Mouse (Mus musculus) embryonic facial prominence, embryonic 12.5 days (tissue): ENCODE data around the gene Sat2. TPM values are rescaled to one million over a fixed set of nuclear protein-coding genes. Genes with fewer than 3 reads are reported as not detected.

Experiments used
- ATAC-seq: fragments of 200-750 bp; cut with Nextera tagmentation; 2 replicates; pipeline ENCODE4 v1.8.0; 2017; ENCODE audit not compliant: insufficient number of reproducible peaks, insufficient read depth, low FRiP score, low TSS enrichment
- H3K27ac ChIP-seq: fragments of 300-500 bp; sonication (generic); 2 replicates; pipeline ENCODE4 v1.5.1; 2016; ENCODE audit warnings: mild to moderate bottlenecking
- H3K27me3 ChIP-seq: fragments of 300-500 bp; sonication (generic); 2 replicates; pipeline ENCODE4 v1.6.1; 2016; ENCODE audit warnings: mild to moderate bottlenecking, moderate library complexity
- H3K36me3 ChIP-seq: fragments of 300-500 bp; sonication (generic); 2 replicates; pipeline ENCODE4 v1.6.1; 2016; ENCODE audit warnings: mild to moderate bottlenecking
- H3K4me1 ChIP-seq: fragments of 300-500 bp; sonication (generic); 2 replicates; pipeline ENCODE4 v1.6.1; 2016
- H3K4me2 ChIP-seq: fragments of 300-500 bp; sonication (generic); replicated peaks from 2 replicates; pipeline ENCODE4 v1.6.1; 2016; ENCODE audit warnings: mild to moderate bottlenecking, moderate library complexity
- H3K4me3 ChIP-seq: fragments of 300-500 bp; sonication (generic); 2 replicates; pipeline ENCODE4 v1.5.1; 2016; ENCODE audit warnings: mild to moderate bottlenecking
- H3K9ac ChIP-seq: fragments of 300-500 bp; sonication (generic); 2 replicates; pipeline ENCODE4 v1.6.1; 2016; ENCODE audit warnings: mild to moderate bottlenecking, moderate library complexity
- H3K9me3 ChIP-seq: fragments of 300-500 bp; sonication (generic); 2 replicates; pipeline ENCODE4 v1.6.1; 2016; ENCODE audit warnings: mild to moderate bottlenecking, moderate library complexity
- WGBS: fragments of 180-500 bp; shearing (Covaris S2); methylation state at CpG from one replicate; pipeline ENCODE4 v1.1.7; 2016; 5-methylcytosine and 5-hydroxymethylcytosine counted together
- polyA plus RNA-seq: library from polyadenylated mRNA; unstranded; fragments of >200 nt; fragmentation: Nextera tagmentation; extraction: Ambion mirVana; gene quantifications from 2 replicates; pipeline ENCODE4 v1.2.1, GENCODE M21; 2016

Sat2 gene
- polyA plus RNA-seq, 1 experiment from 2014 or later, result 25.8 TPM

GRCm38 (mm10) chr11:69584008-69584407, 37.8 kb upstream of the Sat2 start:
- H3K4me3 ChIP-seq, result no peak overlapping the region
- H3K4me2 ChIP-seq, result no peak overlapping the region
- H3K4me1 ChIP-seq, result peaks cover 7% of the 10 kb centered on the region
- no peaks in the 10 kb centered on the region for H3K27me3 ChIP-seq
- 81% methylated on average over 7 of the region's 7 CpGs for WGBS
- H3K9me3 ChIP-seq, result no peaks in the 10 kb centered on the region
- no peak for ATAC-seq
- H3K27ac ChIP-seq, result no peak overlapping the region
- H3K36me3 ChIP-seq, result peaks cover 29% of the 10 kb centered on the region
- H3K9ac ChIP-seq, result no peak overlapping the region

GRCm38 (mm10) chr11:69584937-69585336, 36.9 kb upstream of the Sat2 start:
- peaks cover 7% of the 10 kb centered on the region for H3K4me1 ChIP-seq
- no peak for ATAC-seq
- H3K4me2 ChIP-seq, result no peak overlapping the region
- H3K9ac ChIP-seq, result no peak overlapping the region
- no peak overlapping the region for H3K4me3 ChIP-seq
- 98% methylated on average over 13 of the region's 13 CpGs for WGBS
- no peak overlapping the region for H3K27ac ChIP-seq
- H3K27me3 ChIP-seq, result no peaks in the 10 kb centered on the region
- no peaks in the 10 kb centered on the region for H3K9me3 ChIP-seq
- peaks cover 38% of the 10 kb centered on the region for H3K36me3 ChIP-seq

- peaks cover 47% of the 10 kb centered on the region for H3K36me3 ChIP-seq
- no peak for ATAC-seq
- WGBS, result 83% methylated on average over 7 of the region's 7 CpGs
Measured at GRCm38 (mm10) chr11:69585718-69586325, 36.0 kb upstream of the Sat2 start.

GRCm38 (mm10) chr11:69589207-69589834, 32.5 kb upstream of the Sat2 start:
- H3K27ac ChIP-seq, result no peak overlapping the region
- no peaks in the 10 kb centered on the region for H3K27me3 ChIP-seq
- H3K9ac ChIP-seq, result no peak overlapping the region
- no peaks in the 10 kb centered on the region for H3K9me3 ChIP-seq
- H3K4me3 ChIP-seq, result no peak overlapping the region
- H3K36me3 ChIP-seq, result peaks cover 69% of the 10 kb centered on the region
- no peaks in the 10 kb centered on the region; the same call in 1 of the 2 replicates for H3K4me1 ChIP-seq
- 90% methylated on average over 22 of the region's 22 CpGs for WGBS
- no peak overlapping the region for H3K4me2 ChIP-seq
- no peak for ATAC-seq

More at GRCm38 (mm10) chr11:69585718-69586325, 36.0 kb upstream of the Sat2 start:
- Histone ChIP-seq H3K9me3 (no peaks in the 10 kb centered on the region), H3K27me3 (no peaks in the 10 kb centered on the region), H3K27ac (no peak overlapping the region), H3K4me3 (no peak overlapping the region), H3K9ac (no peak overlapping the region), H3K4me2 (no peak overlapping the region), H3K4me1 (peaks cover 7% of the 10 kb centered on the region)

GRCm38 (mm10) chr11:69590622-69591021, 31.2 kb upstream of the Sat2 start:
- Histone ChIP-seq H3K36me3 (peaks cover 71% of the 10 kb centered on the region), H3K4me2 (no peak overlapping the region), H3K27me3 (no peaks in the 10 kb centered on the region), H3K9ac (no peak overlapping the region), H3K4me1 (no peaks in the 10 kb centered on the region), H3K9me3 (no peaks in the 10 kb centered on the region), H3K27ac (no peak overlapping the region), H3K4me3 (no peak overlapping the region)
- no peak for ATAC-seq
- 94% methylated on average over 8 of the region's 8 CpGs for WGBS

GRCm38 (mm10) chr11:69591424-69591823, 30.4 kb upstream of the Sat2 start:
- no peak for ATAC-seq

GRCm38 (mm10) chr11:69591899-69592637, 29.8 kb upstream of the Sat2 start:
- Histone ChIP-seq H3K27ac (no peak overlapping the region), H3K9me3 (no peaks in the 10 kb centered on the region), H3K4me3 (0 out of 2 replicates have a peak overlapping the region, but pooled peaks have one; percentile 2), H3K9ac (no peak overlapping the region), H3K4me1 (no peaks in the 10 kb centered on the region), H3K4me2 (no peak overlapping the region), H3K36me3 (peaks cover 65% of the 10 kb centered on the region), H3K27me3 (no peaks in the 10 kb centered on the region)
- ATAC-seq, result no peak
- 85% methylated on average over 7 of the region's 7 CpGs for WGBS

More at GRCm38 (mm10) chr11:69591424-69591823, 30.4 kb upstream of the Sat2 start:
- Histone ChIP-seq H3K27ac (no peak overlapping the region), H3K4me1 (no peaks in the 10 kb centered on the region), H3K27me3 (no peaks in the 10 kb centered on the region), H3K4me3 (no peak overlapping the region), H3K9me3 (no peaks in the 10 kb centered on the region), H3K36me3 (peaks cover 70% of the 10 kb centered on the region), H3K4me2 (no peak overlapping the region), H3K9ac (no peak overlapping the region)
- 86% methylated on average over 3 of the region's 3 CpGs for WGBS

- Histone ChIP-seq H3K4me3 (no peak overlapping the region), H3K27me3 (no peaks in the 10 kb centered on the region)
- ATAC-seq, result no peak
Measured at GRCm38 (mm10) chr11:69592799-69593198, 29.0 kb upstream of the Sat2 start.

GRCm38 (mm10) chr11:69594853-69595252, 27.0 kb upstream of the Sat2 start:
- H3K4me1 ChIP-seq, result peaks cover 6% of the 10 kb centered on the region
- H3K4me3 ChIP-seq, result no peak overlapping the region
- peaks cover 37% of the 10 kb centered on the region for H3K36me3 ChIP-seq
- 97% methylated on average over 6 of the region's 6 CpGs for WGBS
- H3K9ac ChIP-seq, result no peak overlapping the region
- no peaks in the 10 kb centered on the region for H3K9me3 ChIP-seq
- H3K4me2 ChIP-seq, result no peak overlapping the region
- no peak for ATAC-seq
- no peaks in the 10 kb centered on the region for H3K27me3 ChIP-seq
- no peak overlapping the region for H3K27ac ChIP-seq

More at GRCm38 (mm10) chr11:69592799-69593198, 29.0 kb upstream of the Sat2 start:
- Histone ChIP-seq H3K4me1 (no peaks in the 10 kb centered on the region), H3K27ac (no peak overlapping the region), H3K9me3 (no peaks in the 10 kb centered on the region), H3K36me3 (peaks cover 58% of the 10 kb centered on the region), H3K9ac (no peak overlapping the region), H3K4me2 (no peak overlapping the region)
- 89% methylated on average over 4 of the region's 4 CpGs for WGBS

GRCm38 (mm10) chr11:69599436-69599835, 22.4 kb upstream of the Sat2 start:
- H3K27me3 ChIP-seq, result peaks cover 5% of the 10 kb centered on the region; the same call in 1 of the 2 replicates
- H3K36me3 ChIP-seq, result 0 out of 2 replicates have a peak, but pooled peaks cover 5% of the 10 kb centered on the region
- H3K4me1 ChIP-seq, result peaks cover 22% of the 10 kb centered on the region
- ATAC-seq, result no peak
- no peaks in the 10 kb centered on the region for H3K9me3 ChIP-seq
- peak overlapping the region; percentile 64; the same call in 1 of the 2 replicates for H3K27ac ChIP-seq
- no peak overlapping the region for H3K4me3 ChIP-seq
- WGBS, result 6% methylated on average over 9 of the region's 9 CpGs
- H3K9ac ChIP-seq, result no peak overlapping the region
- peak overlapping the region; percentile 25 for H3K4me2 ChIP-seq

GRCm38 (mm10) chr11:69600098-69600497, 21.7 kb upstream of the Sat2 start:
- Histone ChIP-seq H3K27ac (peak overlapping the region; percentile 64), H3K9me3 (no peaks in the 10 kb centered on the region), H3K36me3 (no peaks in the 10 kb centered on the region), H3K4me2 (peak overlapping the region; percentile 25), H3K27me3 (peaks cover 10% of the 10 kb centered on the region; the same call in 1 of the 2 replicates), H3K4me1 (peaks cover 29% of the 10 kb centered on the region), H3K9ac (no peak overlapping the region), H3K4me3 (no peak overlapping the region)
- ATAC-seq, result peak; percentile 65; the same call in 1 of the 2 replicates
- WGBS, result 10% methylated on average over 6 of the region's 6 CpGs
